Mouse (Mus musculus) intestine, embryonic 14.5 days (tissue): ENCODE measurements around the gene Cemip. TPM values are rescaled to one million over a fixed set of nuclear protein-coding genes. Genes with fewer than 3 reads are reported as not detected.

ENCODE experiments used
- ATAC-seq: fragments of 200-750 bp; cut with Nextera tagmentation; replicated peaks from 2 replicates; pipeline ENCODE4 v1.8.0; 2017; ENCODE audit warnings: low read depth, moderate number of reproducible peaks, moderate TSS enrichment, moderate library complexity; ENCODE audit not compliant: low FRiP score, low TSS enrichment
- DNase-seq: peaks from one replicate; pipeline ENCODE4 v3.0.0-alpha.2; 2018; ENCODE audit warnings: low spot score
- H3K27ac ChIP-seq: fragments of 300-500 bp; sonication (generic); 2 replicates; pipeline ENCODE4 v1.5.1; 2014; ENCODE audit warnings: low read depth, mild to moderate bottlenecking, control low read depth
- H3K27me3 ChIP-seq: fragments of 300-500 bp; sonication (generic); replicated peaks from 2 replicates; pipeline ENCODE4 v1.6.1; 2014; ENCODE audit warnings: low read length, control low read depth; ENCODE audit not compliant: control insufficient read depth, insufficient read depth
- H3K36me3 ChIP-seq: fragments of 300-500 bp; sonication (generic); 2 replicates; pipeline ENCODE4 v1.6.1; 2014; ENCODE audit warnings: low read length, control low read depth; ENCODE audit not compliant: control insufficient read depth, insufficient read depth
- H3K4me1 ChIP-seq: fragments of 300-500 bp; sonication (generic); replicated peaks from 2 replicates; pipeline ENCODE4 v1.6.1; 2014; ENCODE audit warnings: low read length, control low read depth, mixed read lengths; ENCODE audit not compliant: control insufficient read depth, insufficient read depth
- H3K4me2 ChIP-seq: fragments of 300-500 bp; sonication (generic); 2 replicates; pipeline ENCODE4 v1.6.1; 2014; ENCODE audit warnings: low read length
- H3K4me3 ChIP-seq: fragments of 300-500 bp; sonication (generic); 2 replicates; pipeline ENCODE4 v1.5.1; 2014; ENCODE audit warnings: low read depth, low read length, control low read depth, mixed read lengths
- H3K9ac ChIP-seq: fragments of 300-500 bp; sonication (generic); 2 replicates; pipeline ENCODE4 v1.6.1; 2014; ENCODE audit warnings: mild to moderate bottlenecking, low read length
- H3K9me3 ChIP-seq: fragments of 300-500 bp; sonication (generic); 2 replicates; pipeline ENCODE4 v1.6.1; 2016; ENCODE audit warnings: low read length, control low read depth; ENCODE audit not compliant: control insufficient read depth
- whole genome bisulfite sequencing: fragments of 180-500 bp; shearing (Covaris S2); extraction: QIAGEN DNeasy Blood & Tissue Kit; methylation state at CpG from one replicate; pipeline ENCODE4 v1.1.7; 2014; 5-methylcytosine and 5-hydroxymethylcytosine counted together
- polyA plus RNA-seq: library from polyadenylated mRNA; unstranded; fragments of >200 nt; fragmentation: Nextera tagmentation; extraction: Ambion mirVana; gene quantifications from 2 replicates; pipeline ENCODE4 v1.2.1, GENCODE M21; 2014

Gene Cemip
- polyA plus RNA-seq, 1 experiment from 2014 or later = 0.49 TPM

GRCm38 (mm10) chr7:84085049-84085945 is 1.0 kb downstream of the Cemip start:
- no peaks in the 10 kb centered on the region for H3K9me3 ChIP-seq
- no peak overlapping the region for H3K27ac ChIP-seq
- peak; percentile 89 for DNase-seq
- ATAC-seq = no peak
- peaks cover 23% of the 10 kb centered on the region for H3K27me3 ChIP-seq
- H3K9ac ChIP-seq = no peak overlapping the region
- peaks cover 10% of the 10 kb centered on the region for H3K4me1 ChIP-seq
- peak overlapping the region; percentile 69 for H3K4me2 ChIP-seq
- WGBS = 5% methylated on average over 39 of the region's 39 CpGs
- peak overlapping the region; percentile 38 for H3K4me3 ChIP-seq
- H3K36me3 ChIP-seq = no peaks in the 10 kb centered on the region

DNA sequence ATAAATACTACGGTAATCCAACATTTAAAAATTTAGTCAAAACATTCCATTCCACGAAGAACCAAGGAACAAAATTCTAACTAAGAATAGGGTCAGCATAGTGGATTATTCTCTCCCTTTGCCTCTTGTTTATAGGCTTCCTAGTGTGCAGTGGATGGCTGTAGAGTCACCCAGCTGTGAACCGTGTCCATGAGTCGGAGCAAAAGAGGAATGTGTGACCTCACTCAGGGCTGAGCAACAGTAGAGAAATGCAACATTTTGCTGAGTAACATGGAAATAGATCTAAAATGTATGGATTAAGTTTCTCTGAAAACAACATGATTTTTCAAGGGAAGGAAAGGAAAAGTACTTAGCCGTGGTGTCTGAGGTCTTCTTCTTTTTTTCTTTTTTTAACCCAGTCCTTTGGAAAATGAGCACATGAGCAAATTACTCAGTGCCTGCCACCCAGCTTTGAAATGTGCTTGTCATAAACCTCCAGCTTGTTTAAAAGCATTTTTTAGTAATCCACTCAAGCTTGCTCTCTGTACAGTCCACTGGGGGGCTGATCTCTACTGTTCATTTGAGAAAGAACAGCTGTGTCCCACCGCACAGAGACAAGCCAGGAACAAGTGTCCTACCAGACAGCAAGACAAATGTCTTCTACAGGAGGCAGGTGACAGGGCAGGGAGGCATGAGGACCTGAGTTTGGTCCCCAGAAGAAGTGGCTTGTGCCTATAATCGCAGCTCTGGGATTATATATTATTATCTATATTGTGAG is 8.9 kb downstream of the Cemip start:
- no peaks in the 10 kb centered on the region for H3K36me3 ChIP-seq
- WGBS = 66% methylated on average over 7 of the region's 7 CpGs

DNA sequence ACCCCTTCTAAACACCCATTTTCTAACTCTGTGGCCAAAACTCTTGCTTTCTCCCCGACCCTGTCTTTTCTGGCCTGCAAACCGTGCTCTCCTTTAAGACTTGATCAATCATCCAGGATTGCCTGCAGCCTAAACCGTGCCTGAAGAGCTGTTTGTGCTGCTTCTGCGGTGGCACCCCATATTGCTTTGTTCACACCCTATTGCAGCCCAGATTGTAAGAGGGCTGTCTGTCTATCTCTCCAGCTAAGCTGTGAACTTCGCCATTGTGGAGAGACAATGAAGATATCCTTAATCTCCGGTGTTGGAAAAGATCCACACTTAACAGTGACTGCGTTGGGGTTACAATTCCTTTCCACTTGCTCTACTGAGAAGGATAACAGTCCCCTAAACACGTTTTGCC is 12.0 kb downstream of the Cemip start:
- DNase-seq (no peak), ATAC-seq (no peak)
- Histone ChIP-seq H3K4me3 (no peak overlapping the region), H3K27ac (no peak overlapping the region), H3K27me3 (no peaks in the 10 kb centered on the region), H3K36me3 (no peaks in the 10 kb centered on the region), H3K4me1 (no peaks in the 10 kb centered on the region), H3K4me2 (no peak overlapping the region), H3K9ac (no peak overlapping the region), H3K9me3 (no peaks in the 10 kb centered on the region)
- 51% methylated on average over 8 of the region's 8 CpGs for WGBS

More for the DNA sequence above, 8.9 kb downstream of the Cemip start:
- no peak for DNase-seq
- Histone ChIP-seq H3K9me3 (no peaks in the 10 kb centered on the region), H3K4me3 (no peak overlapping the region), H3K27ac (no peak overlapping the region), H3K9ac (no peak overlapping the region), H3K4me2 (no peak overlapping the region), H3K4me1 (no peaks in the 10 kb centered on the region), H3K27me3 (no peaks in the 10 kb centered on the region)
- no peak for ATAC-seq

- ATAC-seq (no peak), DNase-seq (no peak)
- no peak overlapping the region for H3K27ac ChIP-seq
- H3K27me3 ChIP-seq = no peaks in the 10 kb centered on the region
- WGBS = 68% methylated on average over 3 of the region's 3 CpGs
- H3K9me3 ChIP-seq = no peaks in the 10 kb centered on the region
- H3K9ac ChIP-seq = no peak overlapping the region
- H3K4me1 ChIP-seq = no peaks in the 10 kb centered on the region
- no peak overlapping the region for H3K4me3 ChIP-seq
- no peaks in the 10 kb centered on the region for H3K36me3 ChIP-seq
- no peak overlapping the region for H3K4me2 ChIP-seq
These were observed 12.4 kb downstream of the Cemip start for GRCm38 (mm10) chr7:84073856-84074255.

- Histone ChIP-seq H3K4me1 (no peaks in the 10 kb centered on the region), H3K36me3 (no peaks in the 10 kb centered on the region), H3K4me3 (no peak overlapping the region), H3K4me2 (no peak overlapping the region), H3K27me3 (no peaks in the 10 kb centered on the region), H3K9me3 (no peaks in the 10 kb centered on the region), H3K27ac (no peak overlapping the region), H3K9ac (no peak overlapping the region)
- DNase-seq (no peak), ATAC-seq (no peak)
- WGBS = 74% methylated on average over 5 of the region's 5 CpGs
These were observed 17.4 kb downstream of the Cemip start for GRCm38 (mm10) chr7:84068931-84069330.

- 92% methylated on average over 7 of the region's 7 CpGs for WGBS
- Histone ChIP-seq H3K27me3 (no peaks in the 10 kb centered on the region), H3K9ac (no peak overlapping the region), H3K4me2 (no peak overlapping the region), H3K4me3 (no peak overlapping the region), H3K36me3 (no peaks in the 10 kb centered on the region), H3K4me1 (no peaks in the 10 kb centered on the region), H3K27ac (no peak overlapping the region), H3K9me3 (no peaks in the 10 kb centered on the region)
- no peak for DNase-seq
- no peak for ATAC-seq
These were observed 26.5 kb downstream of the Cemip start for GRCm38 (mm10) chr7:84059799-84060198.

DNA sequence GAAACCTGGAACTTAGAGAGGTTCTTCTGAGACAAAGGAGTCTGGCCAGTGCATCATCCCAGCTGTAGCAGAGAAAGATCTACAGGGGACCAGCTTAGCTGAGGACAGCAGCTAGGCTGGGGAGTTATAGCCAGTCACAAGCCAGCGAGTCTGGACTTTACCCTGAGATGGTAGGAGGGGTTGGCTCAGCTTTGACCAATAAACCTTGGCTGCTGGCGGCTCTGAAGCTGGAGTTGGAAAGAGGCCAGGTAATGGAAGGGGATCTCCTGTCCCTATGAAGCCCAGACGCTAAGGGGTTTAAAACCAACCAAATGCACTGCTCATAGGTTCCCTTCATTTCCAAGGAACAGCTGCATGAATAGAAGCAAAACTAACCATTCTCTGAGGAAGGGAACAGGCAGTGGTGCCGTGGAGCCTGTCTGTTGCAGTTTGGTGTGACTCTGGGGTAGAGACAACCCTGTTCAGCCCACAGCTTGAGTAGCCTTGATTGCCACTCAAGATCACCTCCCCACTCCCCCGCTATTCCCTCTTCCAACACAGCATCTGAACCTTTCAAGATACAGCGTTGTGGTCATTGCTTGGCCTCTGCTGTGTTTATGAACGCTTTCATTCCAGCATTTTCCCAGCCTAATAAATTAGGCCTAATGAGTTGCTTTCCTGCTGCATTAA is 30.2 kb downstream of the Cemip start:
- no peak overlapping the region for H3K4me2 ChIP-seq
- 63% methylated on average over 7 of the region's 7 CpGs for WGBS
- ATAC-seq = peak; percentile 70

DNA sequence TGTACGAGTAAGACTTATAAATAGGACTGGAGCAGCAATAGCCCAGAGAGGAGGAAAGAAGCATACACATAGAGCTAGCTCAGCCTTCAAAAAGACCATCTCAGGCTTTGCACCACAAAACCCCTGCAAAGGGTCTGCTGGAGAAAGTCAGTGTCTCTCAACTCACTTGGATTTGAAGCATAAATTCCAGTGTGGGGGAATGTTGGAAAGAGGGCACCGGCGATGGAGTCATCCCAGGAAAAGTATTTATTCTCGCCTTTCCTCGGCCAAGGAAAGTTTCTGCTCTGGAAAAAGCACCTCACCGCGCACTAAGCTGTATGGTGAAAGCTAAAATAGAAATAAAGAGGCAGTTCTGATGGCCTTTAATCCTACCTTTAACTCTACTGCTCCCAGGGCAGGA is 32.4 kb downstream of the Cemip start:
- Histone ChIP-seq H3K4me3 (no peak overlapping the region), H3K9ac (no peak overlapping the region), H3K36me3 (no peaks in the 10 kb centered on the region), H3K4me2 (no peak overlapping the region), H3K4me1 (no peaks in the 10 kb centered on the region), H3K27ac (no peak overlapping the region), H3K27me3 (no peaks in the 10 kb centered on the region), H3K9me3 (no peaks in the 10 kb centered on the region)
- WGBS = 94% methylated on average over 7 of the region's 7 CpGs
- DNase-seq (no peak), ATAC-seq (no peak)

More for the DNA sequence above, 30.2 kb downstream of the Cemip start:
- Histone ChIP-seq H3K9me3 (no peaks in the 10 kb centered on the region), H3K27me3 (no peaks in the 10 kb centered on the region), H3K4me1 (no peaks in the 10 kb centered on the region), H3K27ac (no peak overlapping the region), H3K4me3 (no peak overlapping the region), H3K36me3 (no peaks in the 10 kb centered on the region), H3K9ac (no peak overlapping the region)
- DNase-seq = peak; percentile 60
